Mouse (Mus musculus): ENCODE results near the gene Plekhm2.

Gene Plekhm2

DNA sequence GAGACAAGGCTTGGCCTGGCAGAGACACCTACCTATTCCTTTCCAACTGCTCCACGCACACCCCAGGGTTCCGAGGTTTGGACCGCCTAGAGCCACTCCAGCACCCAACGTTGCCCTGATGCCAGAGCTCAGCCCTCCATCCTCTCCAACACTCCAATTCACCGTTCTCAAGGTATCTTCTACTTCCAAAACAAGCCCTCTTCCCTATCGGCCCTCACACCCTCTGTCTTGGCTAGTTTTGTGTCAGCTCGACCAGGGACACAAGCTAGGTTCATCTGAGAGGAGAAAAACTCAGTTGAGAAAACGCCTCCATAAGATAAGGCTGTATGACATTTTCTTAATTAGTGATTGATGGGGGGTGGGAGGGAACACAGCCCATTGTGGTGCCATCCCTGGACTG lies at the start of gene Plekhm2:
TSS of gene Plekhm2 (minus strand) at position 101 of the 400 bp plus-strand sequence.
- CTCF ChIA-PET, result interaction anchor here (0.6 kb wide), 2 partner anchors 34 to 287 kb away, joined by 3 to 6 read pairs; no protein-coding TSS in a partner anchor

GRCm38 (mm10) chr4:141713598-141714142 lies 49.0 kb upstream of the Plekhm2 start:
- CTCF ChIA-PET, result no interaction called here

GRCm38 (mm10) chr4:141711250-141711649 lies 46.6 kb upstream of the Plekhm2 start:
- CTCF ChIA-PET, result interaction anchor here (0.7 to 0.9 kb wide), 2 partner anchors 16 to 39 kb away, joined by 3 read pairs; no protein-coding TSS in a partner anchor

- CTCF ChIA-PET, result no interaction called here
Observed at GRCm38 (mm10) chr4:141708971-141709370, 44.3 kb upstream of the Plekhm2 start.

- CTCF ChIA-PET, result interaction anchor here (0.7 kb wide), 1 partner anchor 75 kb away, joined by 3 read pairs; no protein-coding TSS in a partner anchor
Observed at GRCm38 (mm10) chr4:141708005-141708404, 43.3 kb upstream of the Plekhm2 start.

- CTCF ChIA-PET, result no interaction called here
Observed at GRCm38 (mm10) chr4:141705331-141705730, 40.6 kb upstream of the Plekhm2 start.

DNA sequence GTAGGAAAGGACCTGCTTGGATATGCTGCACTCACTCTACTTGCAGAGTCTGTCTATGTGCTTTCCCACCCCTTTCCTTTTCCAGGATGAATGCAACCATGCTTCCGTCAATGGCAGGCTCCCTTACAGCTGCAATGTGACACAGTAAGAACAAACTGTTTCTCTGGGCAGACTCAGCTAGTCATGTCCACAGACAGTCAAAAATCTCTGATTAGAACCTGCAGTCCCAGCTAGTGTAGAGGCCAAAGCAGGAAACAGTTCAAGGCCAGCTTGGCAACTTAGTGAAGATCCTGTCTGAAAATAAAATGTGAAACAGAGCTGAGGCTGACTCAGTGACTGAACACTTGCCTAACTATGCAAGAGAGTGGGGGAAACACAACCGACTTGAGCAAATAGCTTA lies 39.9 kb upstream of the Plekhm2 start:
- CTCF ChIA-PET, result no interaction called here

- CTCF ChIA-PET, result interaction anchor here (1.2 kb wide), 1 partner anchor 17 kb away, joined by 3 read pairs; no protein-coding TSS in a partner anchor
Observed at GRCm38 (mm10) chr4:141694719-141695118, 30.0 kb upstream of the Plekhm2 start.

DNA sequence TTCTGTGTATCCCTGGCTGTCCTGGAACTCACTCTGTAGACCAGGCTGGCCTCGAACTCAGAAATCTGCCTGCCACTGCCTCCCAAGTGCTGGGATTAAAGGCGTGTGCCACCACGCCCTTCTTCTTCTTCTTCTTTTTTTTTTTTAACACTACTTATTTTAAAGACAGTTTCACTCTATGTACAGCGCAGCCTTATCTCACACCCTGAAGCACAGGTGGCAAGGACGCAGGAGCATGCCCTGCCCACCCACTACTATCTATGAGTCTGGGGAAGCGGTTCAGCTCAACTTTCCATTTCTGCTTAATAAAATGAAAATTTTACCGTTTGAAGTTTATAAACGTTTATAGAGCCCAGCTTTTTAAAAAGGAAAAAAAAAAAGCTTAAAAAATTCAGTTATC lies 23.8 kb upstream of the Plekhm2 start:
- CTCF ChIA-PET, result no interaction called here

- CTCF ChIA-PET, result no interaction called here
Observed at GRCm38 (mm10) chr4:141686525-141686924, 21.8 kb upstream of the Plekhm2 start.

DNA sequence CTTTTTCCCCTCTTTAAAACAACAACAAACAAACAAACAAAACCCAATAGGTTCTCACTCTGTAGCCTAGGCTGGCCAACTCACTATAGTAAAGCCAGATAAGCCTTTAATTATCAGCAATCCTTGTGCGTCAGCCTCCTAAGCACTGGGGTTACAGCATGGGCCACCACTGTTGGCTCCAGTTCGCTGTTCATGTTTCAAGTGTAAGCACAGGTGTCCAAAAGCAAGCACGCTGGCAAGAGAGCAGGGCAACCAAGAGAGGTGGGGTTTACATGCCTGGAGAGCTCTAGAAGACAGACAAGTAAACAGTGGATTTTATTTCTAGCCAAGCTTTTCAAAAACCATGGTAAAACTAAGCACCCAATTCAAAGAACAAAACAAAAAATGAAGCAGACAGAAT lies 21.4 kb upstream of the Plekhm2 start:
- CTCF ChIA-PET, result no interaction called here

DNA sequence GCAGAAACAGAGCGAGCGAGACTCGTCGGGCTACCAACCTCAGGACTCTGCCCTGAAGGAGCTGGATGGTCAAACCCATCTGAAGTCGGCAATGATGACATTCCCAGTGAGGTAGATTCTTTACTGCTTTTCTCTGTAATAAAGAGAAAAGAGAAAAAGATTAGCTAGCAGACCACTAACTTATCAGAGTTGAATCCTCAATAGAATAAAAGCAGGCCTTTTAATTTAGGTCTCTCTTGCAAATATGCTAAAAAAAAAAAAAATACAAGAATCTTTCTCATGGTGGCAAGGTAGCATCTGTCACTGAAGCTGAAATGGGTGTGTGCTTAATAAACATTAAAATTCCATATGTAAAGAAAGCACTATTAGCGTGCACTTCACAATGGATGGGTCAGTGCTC lies 20.8 kb upstream of the Plekhm2 start, which contains the start of gene Rsc1a1:
TSS of gene Rsc1a1 (minus strand) at position 101 of the 400 bp plus-strand sequence.
- CTCF ChIA-PET, result no interaction called here

- CTCF ChIA-PET, result no interaction called here
Observed at GRCm38 (mm10) chr4:141682706-141683230, 18.1 kb upstream of the Plekhm2 start.

- CTCF ChIA-PET, result no interaction called here
Observed at GRCm38 (mm10) chr4:141681767-141682166, 17.1 kb upstream of the Plekhm2 start.

GRCm38 (mm10) chr4:141680892-141681291 lies 16.2 kb upstream of the Plekhm2 start:
- CTCF ChIA-PET, result no interaction called here

DNA sequence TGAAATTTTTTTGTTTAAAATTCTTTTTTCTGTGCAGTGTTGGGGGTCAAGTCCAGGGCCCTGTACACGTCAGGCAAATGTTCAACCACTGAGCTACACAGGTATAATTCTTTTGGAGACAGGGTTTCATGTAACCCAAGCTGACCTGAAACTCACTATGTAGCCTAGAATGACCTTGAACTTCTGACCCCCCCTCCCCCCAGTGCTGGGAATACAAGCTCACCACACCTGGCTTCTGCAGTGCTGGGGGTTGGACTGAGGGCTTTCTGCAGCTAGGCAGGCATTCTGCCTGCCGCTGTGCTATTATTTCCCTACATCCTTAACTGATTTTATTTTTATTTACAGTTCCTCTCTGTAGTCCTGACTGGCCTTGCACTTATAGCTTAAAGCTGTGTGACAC lies 14.3 kb upstream of the Plekhm2 start:
- CTCF ChIA-PET, result no interaction called here

DNA sequence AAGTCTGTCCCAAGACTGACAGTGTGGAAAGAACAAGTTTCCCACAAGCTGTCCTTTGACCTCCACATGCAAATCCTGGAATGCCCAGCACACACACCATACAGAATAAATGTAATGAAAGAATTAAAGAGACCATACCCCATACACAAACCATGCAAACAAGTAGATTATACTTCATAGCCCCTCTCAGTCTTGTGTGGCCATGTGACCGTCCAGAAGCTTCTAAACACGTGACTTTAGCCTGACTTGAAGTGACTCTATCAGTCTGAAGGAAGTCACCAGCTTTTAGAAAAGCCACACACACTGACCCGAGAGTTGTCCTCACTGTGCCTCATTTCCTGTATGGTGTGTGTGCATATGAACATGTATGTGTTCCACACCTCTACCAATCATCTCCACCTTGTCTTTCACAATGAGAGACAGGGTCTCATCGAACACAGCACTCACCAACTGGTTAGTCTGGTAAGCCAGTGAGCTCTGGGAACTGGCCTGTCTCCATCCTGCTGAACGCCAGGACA lies 11.8 kb upstream of the Plekhm2 start:
- CTCF ChIA-PET, result no interaction called here

GRCm38 (mm10) chr4:141672325-141672724 lies 7.6 kb upstream of the Plekhm2 start:
- CTCF ChIA-PET, result no interaction called here

DNA sequence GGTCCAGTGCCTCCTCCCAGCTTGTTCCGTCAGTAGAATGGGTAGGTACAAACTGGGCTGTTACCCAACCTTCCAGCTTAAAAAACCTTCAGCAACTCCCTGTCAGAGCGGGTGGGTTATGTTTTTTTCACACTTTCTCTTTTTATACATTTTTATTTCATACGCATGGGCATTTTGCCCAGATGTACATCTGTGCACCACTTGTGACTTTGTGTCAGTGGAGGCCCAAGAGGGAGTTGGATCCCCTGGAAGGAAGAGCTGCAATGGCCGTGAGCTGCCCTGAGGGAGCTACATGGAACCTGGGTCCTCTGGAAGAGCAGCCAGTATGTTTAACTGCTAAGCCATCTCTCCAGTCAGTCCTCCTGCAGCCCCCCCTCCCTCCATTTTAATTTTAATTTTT lies 6.7 kb upstream of the Plekhm2 start:
- CTCF ChIA-PET, result no interaction called here

GRCm38 (mm10) chr4:141669898-141670712 lies 5.4 kb upstream of the Plekhm2 start:
- CTCF ChIA-PET, result no interaction called here

DNA sequence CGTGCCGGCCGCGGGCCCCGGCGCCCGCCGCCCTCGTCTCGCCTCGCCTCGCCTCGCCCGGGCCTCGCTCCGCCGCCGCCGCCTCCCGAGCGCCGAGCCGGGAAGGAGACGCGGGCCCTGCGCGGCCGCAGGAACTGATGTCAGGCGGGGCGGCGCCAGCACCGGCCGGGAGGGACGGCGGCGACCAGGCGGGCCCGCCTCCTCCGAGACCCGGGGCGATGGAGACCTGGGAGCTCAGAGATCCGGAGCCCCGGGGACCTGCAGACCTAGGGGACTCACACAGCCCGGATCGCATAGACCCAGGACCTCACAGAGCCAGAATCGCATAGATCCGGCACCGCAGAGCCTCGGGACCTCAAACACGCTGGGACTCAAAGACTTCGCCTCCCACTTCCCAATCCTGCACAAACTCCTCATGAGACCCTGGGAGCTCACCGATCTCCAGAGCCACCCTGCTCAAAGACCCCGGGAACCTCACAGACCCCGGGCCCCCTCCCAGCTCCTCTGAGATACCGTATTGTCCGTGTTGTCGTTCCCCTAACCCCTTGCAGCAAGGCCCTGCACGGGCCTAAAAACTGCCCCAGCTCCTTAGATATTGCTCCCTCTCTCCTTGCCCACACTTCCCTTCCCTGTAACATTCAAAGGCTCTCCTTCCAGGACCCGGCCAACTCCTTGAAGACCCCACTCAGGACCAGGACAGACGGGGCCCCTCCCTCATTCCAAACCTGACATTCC lies 521 bp downstream of the Plekhm2 start:
- CTCF ChIA-PET, result interaction anchor here (0.6 kb wide), 3 partner anchors 35 to 299 kb away, joined by 3 to 6 read pairs (median 3); no protein-coding TSS in a partner anchor

Data from spleen, embryonic (tissue).